Mouse (Mus musculus) myocyte (in vitro differentiated cells): ENCODE measurements around the gene Ssh2. TPM values are rescaled to one million over a fixed set of nuclear protein-coding genes. Genes with fewer than 3 reads are reported as not detected.
A peak's percentile ranks its signal among the peaks of the same experiment; 100 is the strongest.

Experiments used
- H3K27me3 ChIP-seq: one replicate; pipeline ENCODE4 v1.6.1; 2011; ENCODE audit not compliant: control insufficient read depth, insufficient read depth, insufficient read length
- H3K36me3 ChIP-seq: one replicate; pipeline ENCODE4 v1.6.1; 2011; ENCODE audit not compliant: control insufficient read depth, insufficient read depth
- H3K4me2 ChIP-seq: one replicate; pipeline ENCODE4 v1.6.1; 2011; ENCODE audit warnings: low read depth, control low read depth
- H3K4me3 ChIP-seq: one replicate; pipeline ENCODE4 v1.5.1; 2011; ENCODE audit warnings: mild to moderate bottlenecking, control low read depth, moderate library complexity
- H3K79me2 ChIP-seq: one replicate; pipeline ENCODE4 v1.6.1; 2011; ENCODE audit not compliant: control insufficient read depth, insufficient read depth
- H3ac ChIP-seq: one replicate; pipeline ENCODE4 v1.6.1; 2011; ENCODE audit not compliant: control insufficient read depth, insufficient read length
- CEBPB ChIP-seq: IDR thresholded peaks from 2 replicates; pipeline ENCODE4 v1.6.1; 2011; ENCODE audit warnings: mild to moderate bottlenecking, moderate library complexity; ENCODE audit not compliant: poor library complexity, insufficient read depth, severe bottlenecking
- E2F4 ChIP-seq: IDR thresholded peaks from one replicate; pipeline ENCODE4 v1.6.1; 2011; ENCODE audit warnings: mild to moderate bottlenecking, control low read depth, moderate library complexity; ENCODE audit not compliant: insufficient read depth
- MAX ChIP-seq: IDR thresholded peaks from one replicate; pipeline ENCODE4 v1.6.1; 2011; ENCODE audit warnings: low read depth, mild to moderate bottlenecking, control low read depth
- MYOD1 ChIP-seq, 3 experiments: IDR thresholded peaks; one replicate each; pipeline ENCODE4 v1.6.1; 2011; ENCODE audit warnings: control low read depth in 2 of 3, low read depth in 2 of 3, mild to moderate bottlenecking in 2 of 3, moderate library complexity in 1 of 3; ENCODE audit not compliant: insufficient read length in 2 of 3, control insufficient read depth in 1 of 3
- MYOG ChIP-seq, 3 experiments: IDR thresholded peaks; one replicate each; pipeline ENCODE4 v1.6.1; 2011; ENCODE audit warnings: control low read depth in 2 of 3, low read depth in 2 of 3, mild to moderate bottlenecking in 2 of 3; ENCODE audit not compliant: insufficient read length in 2 of 3, control insufficient read depth in 1 of 3, insufficient read depth in 1 of 3
- POLR2A ChIP-seq: IDR thresholded peaks from one replicate; pipeline ENCODE4 v1.6.1; 2011; ENCODE audit warnings: low read depth, mild to moderate bottlenecking, control low read depth, moderate library complexity; ENCODE audit not compliant: insufficient read length
- POLR2AphosphoS2 ChIP-seq: IDR thresholded peaks from one replicate; pipeline ENCODE4 v1.6.1; 2011; ENCODE audit warnings: low read depth, control low read depth; ENCODE audit not compliant: insufficient read length
- REST ChIP-seq: IDR thresholded peaks from one replicate; pipeline ENCODE4 v1.6.1; 2011; ENCODE audit warnings: mild to moderate bottlenecking, control low read depth, moderate library complexity; ENCODE audit not compliant: insufficient read depth, insufficient read length
- SRF ChIP-seq: IDR thresholded peaks from one replicate; pipeline ENCODE4 v1.6.1; 2011; ENCODE audit warnings: low read depth; ENCODE audit not compliant: control insufficient read depth, insufficient read length
- TCF12 ChIP-seq: IDR thresholded peaks from one replicate; pipeline ENCODE4 v1.6.1; 2011; ENCODE audit warnings: mild to moderate bottlenecking, control low read depth; ENCODE audit not compliant: poor library complexity, insufficient read depth, severe bottlenecking
- TCF3 ChIP-seq: IDR thresholded peaks from one replicate; pipeline ENCODE4 v1.6.1; 2011; ENCODE audit warnings: low read depth, control low read depth; ENCODE audit not compliant: insufficient read length
- USF1 ChIP-seq: IDR thresholded peaks from one replicate; pipeline ENCODE4 v1.6.1; 2011; ENCODE audit warnings: low read depth, mild to moderate bottlenecking, control low read depth, moderate library complexity
- polyA plus RNA-seq: library from polyadenylated mRNA; unstranded; fragments of >200 nt; fragmentation: generic; extraction: Trizol; gene quantifications from one replicate; pipeline ENCODE4 v1.2.1, GENCODE M21; 2012; ENCODE audit warnings: missing spikeins

The Ssh2 gene
- polyA plus RNA-seq, 1 experiment, result 4.8 TPM

DNA sequence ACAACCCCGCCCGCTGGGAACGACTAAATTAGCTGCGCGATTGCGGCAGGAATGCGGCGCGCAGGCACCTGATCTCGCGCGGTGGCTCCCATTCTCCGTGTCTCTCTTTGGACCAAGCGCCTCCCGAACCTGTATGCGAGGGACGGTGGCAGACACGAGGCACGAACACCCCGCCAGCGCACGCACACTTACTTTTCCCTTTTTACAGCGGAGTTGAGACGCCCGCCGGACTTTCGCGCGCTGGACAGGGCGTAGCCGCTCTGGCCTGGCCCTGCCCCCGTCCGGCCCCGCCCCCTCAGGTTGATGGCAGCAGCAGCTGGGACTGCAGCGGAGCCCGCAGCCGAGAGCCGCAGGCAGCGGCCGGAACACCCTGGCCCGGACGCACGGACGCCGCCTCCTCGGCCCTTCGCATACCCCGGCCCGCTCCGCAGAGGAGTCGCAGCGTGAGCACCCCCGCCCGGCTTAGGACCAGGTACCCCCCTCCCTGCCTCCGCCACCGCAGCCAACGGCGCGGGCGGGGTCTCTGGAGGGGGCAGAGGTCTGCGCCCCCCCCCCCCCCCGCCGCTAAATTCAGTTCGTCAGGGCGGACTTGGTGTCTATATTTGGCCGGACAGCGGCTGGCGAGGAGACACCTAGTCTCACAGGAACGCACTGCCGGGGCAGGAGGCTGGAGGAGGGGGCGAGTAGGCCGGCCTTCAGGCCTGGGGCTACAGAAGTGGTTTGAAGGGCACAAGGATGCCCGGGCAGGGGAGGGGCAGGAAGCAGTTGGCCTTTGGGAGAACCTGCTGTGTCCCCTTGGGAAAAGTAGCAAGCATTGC, 246.4 kb downstream of the Ssh2 start, which contains the start of gene Coro6:
Gene Coro6, plus strand, starts transcription at position 129 of the 818 bp plus-strand sequence.
- Histone ChIP-seq H3K36me3 (no peaks in the 10 kb centered on the region), H3K4me3 (peak within 1 kb of the TSS; percentile 35), H3K4me2 (peak within 1 kb of the TSS; percentile 98), H3K27me3 (no peaks in the 10 kb centered on the region), H3K79me2 (no peaks in the 10 kb centered on the region), H3ac (peak within 1 kb of the TSS; percentile 30)
- TF ChIP-seq TCF3 (peak; percentile 81), POLR2A (peak; percentile 97), USF1 (no peak), CEBPB (no peak), SRF (no peak), REST (no peak), MYOD1 (IDR thresholded peaks at IDR 0.05; ENCODE audit: control insufficient read depth in 1 of 3, insufficient read length in 2 of 3, low read depth in 2 of 3) (peak in 2 of 3 experiments; percentile 97 to 99), POLR2AphosphoS2 (peak; percentile 91), E2F4 (peak; percentile 70), MAX (no peak), TCF12 (no peak), MYOG (IDR thresholded peaks at IDR 0.05; ENCODE audit: control insufficient read depth in 1 of 3, insufficient read depth in 1 of 3, insufficient read length in 2 of 3, low read depth in 2 of 3) (peak; percentile 7 to 93 (median 82))

DNA sequence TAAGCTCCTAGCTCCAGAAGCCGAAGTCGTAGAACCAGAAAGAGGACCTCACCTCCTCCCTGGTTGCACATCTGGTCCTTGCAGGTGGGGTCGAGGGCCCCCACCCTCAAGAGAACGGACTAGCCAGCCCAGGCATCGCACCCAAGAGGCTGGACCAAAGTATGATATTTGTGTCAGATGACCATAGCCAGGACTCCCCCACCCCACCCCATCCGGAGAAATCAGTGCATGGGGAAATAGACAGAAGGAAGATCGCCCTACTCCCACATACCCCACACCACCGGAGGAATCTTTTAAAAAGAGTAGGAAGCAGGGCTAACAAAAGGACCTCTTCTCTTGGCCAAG, 247.0 kb downstream of the Ssh2 start:
- Histone ChIP-seq H3K36me3 (no peaks in the 10 kb centered on the region), H3ac (peak overlapping the region; percentile 30), H3K27me3 (no peaks in the 10 kb centered on the region), H3K4me2 (peak overlapping the region; percentile 98), H3K79me2 (no peaks in the 10 kb centered on the region), H3K4me3 (peak overlapping the region; percentile 35)
- TF ChIP-seq E2F4, result no peak
- no peak for TF ChIP-seq TCF12
- TF ChIP-seq POLR2A, result peak; percentile 29

DNA sequence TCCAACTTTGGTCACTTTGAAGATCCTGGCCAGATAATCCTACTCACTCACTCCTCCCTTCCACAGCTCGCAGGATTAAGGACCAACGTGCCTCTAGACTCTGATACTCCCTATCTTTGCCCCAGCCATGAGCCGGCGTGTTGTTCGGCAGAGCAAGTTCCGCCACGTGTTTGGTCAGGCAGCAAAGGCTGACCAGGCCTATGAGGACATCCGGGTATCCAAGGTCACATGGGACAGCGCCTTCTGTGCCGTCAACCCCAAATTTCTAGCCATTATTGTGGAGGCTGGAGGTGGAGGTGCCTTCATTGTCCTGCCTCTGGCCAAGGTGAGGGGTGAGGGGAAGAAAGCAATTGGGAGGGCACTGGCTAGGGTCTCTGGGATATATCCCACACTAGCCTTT, 247.7 kb downstream of the Ssh2 start:
- TF ChIP-seq CEBPB (no peak), MYOG (IDR thresholded peaks at IDR 0.05; ENCODE audit: control insufficient read depth in 1 of 3, insufficient read depth in 1 of 3, insufficient read length in 2 of 3, low read depth in 2 of 3) (no peak), USF1 (no peak), TCF12 (no peak), POLR2AphosphoS2 (peak; percentile 18)
- Histone ChIP-seq H3K36me3 (no peaks in the 10 kb centered on the region), H3K4me3 (peak overlapping the region; percentile 35), H3ac (no peak overlapping the region), H3K4me2 (peak overlapping the region; percentile 98), H3K27me3 (no peaks in the 10 kb centered on the region), H3K79me2 (no peaks in the 10 kb centered on the region)

DNA sequence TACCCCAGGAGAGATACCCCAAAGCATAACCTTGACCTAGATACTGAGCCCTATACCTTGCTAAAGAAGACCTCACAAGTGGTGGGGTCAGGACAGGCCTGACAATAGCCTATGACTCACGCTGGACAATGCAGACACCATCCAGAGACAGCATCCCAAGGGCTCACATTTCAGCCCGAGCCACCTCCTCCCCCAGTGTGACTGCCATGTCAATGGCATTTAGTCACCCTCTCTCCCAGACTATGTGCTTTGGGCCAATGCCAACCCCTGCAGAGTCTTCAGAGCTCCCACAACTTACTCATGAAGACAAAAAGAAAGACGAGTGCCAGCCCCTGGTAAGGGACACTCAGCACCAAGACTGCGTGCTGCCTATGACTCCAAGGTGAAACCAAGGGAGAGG, 248.6 kb downstream of the Ssh2 start:
- no peak overlapping the region for H3ac ChIP-seq
- no peaks in the 10 kb centered on the region for H3K27me3 ChIP-seq
- no peaks in the 10 kb centered on the region for H3K79me2 ChIP-seq
- no peaks in the 10 kb centered on the region for H3K36me3 ChIP-seq
- TF ChIP-seq TCF3 (no peak), SRF (no peak), E2F4 (no peak), REST (no peak), CEBPB (no peak), POLR2AphosphoS2 (peak; percentile 48), MYOG (IDR thresholded peaks at IDR 0.05; ENCODE audit: control insufficient read depth in 1 of 3, insufficient read depth in 1 of 3, insufficient read length in 2 of 3, low read depth in 2 of 3) (peak in 1 of 3 experiments; percentile 54), POLR2A (no peak), USF1 (no peak), MAX (no peak), MYOD1 (IDR thresholded peaks at IDR 0.05; ENCODE audit: control insufficient read depth in 1 of 3, insufficient read length in 2 of 3, low read depth in 2 of 3) (peak in 1 of 3 experiments; percentile 67), TCF12 (no peak)
- peak overlapping the region; percentile 98 for H3K4me2 ChIP-seq
- H3K4me3 ChIP-seq, result no peak overlapping the region

DNA sequence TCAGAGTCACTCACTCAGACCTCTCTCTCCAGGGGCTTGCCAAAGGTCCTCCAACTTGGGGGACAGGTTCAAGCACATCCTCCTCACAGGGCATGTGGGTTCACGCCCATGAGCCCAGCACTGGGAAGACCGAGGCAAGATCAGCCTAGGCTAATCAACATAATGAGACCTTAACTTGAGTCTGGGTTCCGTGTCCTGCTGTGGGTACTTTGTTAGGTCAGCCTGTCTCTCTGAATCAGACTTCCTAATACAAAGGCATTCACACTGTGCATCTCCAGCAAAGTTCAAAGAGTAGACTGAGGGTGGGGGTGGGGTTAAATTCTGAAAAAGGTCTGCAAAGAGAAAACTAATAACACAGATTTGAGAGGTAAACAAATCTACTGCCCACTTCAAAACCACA, 249.0 kb downstream of the Ssh2 start:
- Histone ChIP-seq H3K79me2 (no peaks in the 10 kb centered on the region), H3K27me3 (no peaks in the 10 kb centered on the region), H3K4me3 (no peak overlapping the region), H3K36me3 (no peaks in the 10 kb centered on the region), H3ac (no peak overlapping the region), H3K4me2 (peak overlapping the region; percentile 98)
- no peak for TF ChIP-seq REST
